Mouse (Mus musculus) brown adipose tissue, adult 24 weeks (tissue): ENCODE measurements around the gene Kl. TPM values are rescaled to one million over a fixed set of nuclear protein-coding genes. Genes with fewer than 3 reads are reported as not detected.

Source experiments
- H3K27ac ChIP-seq: fragments of 200-500 bp; replicated peaks from 2 replicates; pipeline ENCODE4 v1.5.1; 2012; ENCODE audit warnings: low read depth, mild to moderate bottlenecking, low read length
- H3K4me1 ChIP-seq: fragments of 200-500 bp; 2 replicates; pipeline ENCODE4 v1.6.1; 2012; ENCODE audit warnings: low read length, mixed read lengths; ENCODE audit not compliant: control insufficient read depth, insufficient read depth, insufficient read length
- H3K4me3 ChIP-seq: fragments of 200-500 bp; 2 replicates; pipeline ENCODE4 v1.5.1; 2012; ENCODE audit warnings: low read depth, mild to moderate bottlenecking, low read length, moderate library complexity; ENCODE audit not compliant: insufficient read depth
- polyA plus RNA-seq: library from polyadenylated mRNA; stranded (reverse); fragments of >200 nt; gene quantifications from 2 replicates; pipeline ENCODE4 v1.2.4, GENCODE M21; 2012; ENCODE audit not compliant: missing spikeins, insufficient read depth, insufficient read length

The Kl gene
- polyA plus RNA-seq, 1 experiment = not detected

DNA sequence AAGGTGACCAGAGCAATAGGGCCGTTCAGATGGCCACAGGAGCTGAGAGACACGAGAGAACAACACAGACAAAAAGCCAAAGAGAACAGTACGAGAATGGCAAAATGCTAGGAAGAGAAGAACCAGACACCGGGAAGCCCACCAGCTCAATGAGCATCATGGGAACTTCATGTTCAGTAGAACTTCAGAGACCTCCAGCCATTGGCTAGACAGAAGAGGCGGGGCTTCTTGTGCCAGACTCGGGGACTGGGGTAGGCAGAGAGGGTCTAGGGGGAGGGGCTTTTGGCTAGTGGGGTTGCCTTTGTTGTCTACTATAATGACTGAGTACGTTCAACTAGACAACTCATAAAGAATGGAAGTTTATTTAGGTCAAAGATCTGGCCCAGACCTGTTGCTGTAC is 41.7 kb downstream of the Kl start:
- no peak overlapping the region for H3K27ac ChIP-seq
- H3K4me3 ChIP-seq = no peak overlapping the region
- H3K4me1 ChIP-seq = no peaks in the 10 kb centered on the region

- H3K4me3 ChIP-seq = no peak overlapping the region
- H3K27ac ChIP-seq = no peak overlapping the region
- H3K4me1 ChIP-seq = no peaks in the 10 kb centered on the region
Measured at GRCm38 (mm10) chr5:150996586-150996985, 44.2 kb downstream of the Kl start.

- H3K4me1 ChIP-seq = no peaks in the 10 kb centered on the region
- no peak overlapping the region for H3K27ac ChIP-seq
- no peak overlapping the region for H3K4me3 ChIP-seq
Measured at GRCm38 (mm10) chr5:151001111-151001510, 48.7 kb downstream of the Kl start.

GRCm38 (mm10) chr5:151002051-151002450 is 49.6 kb downstream of the Kl start:
- Histone ChIP-seq H3K4me1 (no peaks in the 10 kb centered on the region), H3K4me3 (no peak overlapping the region), H3K27ac (no peak overlapping the region)

DNA sequence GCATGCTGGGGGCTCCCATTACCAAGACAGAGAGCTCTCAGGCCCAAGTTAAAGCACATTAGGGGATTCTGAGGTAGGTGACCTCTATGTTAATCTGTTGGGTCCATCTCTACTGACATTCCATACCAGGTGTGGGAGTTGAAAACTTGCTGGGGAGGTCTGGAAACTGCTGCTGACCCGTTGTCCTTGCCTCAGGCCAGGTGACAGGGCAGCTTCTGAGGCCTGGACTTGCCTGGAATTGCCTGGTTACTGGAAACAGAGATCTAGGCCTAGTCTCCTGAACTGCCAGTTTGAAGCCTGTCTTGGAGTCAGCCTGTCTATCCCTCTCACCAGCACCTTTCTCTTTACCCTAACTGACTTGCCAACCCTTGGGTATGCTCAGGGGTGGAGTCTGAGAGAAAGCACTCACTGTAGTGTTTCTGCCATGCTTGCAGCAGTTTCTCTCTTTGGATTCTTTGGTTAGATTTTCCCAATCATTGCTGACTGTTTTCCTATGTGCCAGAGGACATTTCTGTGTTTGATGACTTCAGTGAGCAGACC is 51.9 kb downstream of the Kl start:
- no peak overlapping the region for H3K4me3 ChIP-seq
- no peak overlapping the region for H3K27ac ChIP-seq
- no peaks in the 10 kb centered on the region for H3K4me1 ChIP-seq

GRCm38 (mm10) chr5:151018450-151018849 is 66.0 kb downstream of the Kl start:
- no peak overlapping the region for H3K27ac ChIP-seq
- H3K4me3 ChIP-seq = no peak overlapping the region

GRCm38 (mm10) chr5:151018959-151019358 is 66.6 kb downstream of the Kl start:
- H3K4me1 ChIP-seq = peaks cover 6% of the 10 kb centered on the region
- H3K4me3 ChIP-seq = no peak overlapping the region
- no peak overlapping the region for H3K27ac ChIP-seq

More at GRCm38 (mm10) chr5:151018450-151018849, 66.0 kb downstream of the Kl start:
- peaks cover 6% of the 10 kb centered on the region for H3K4me1 ChIP-seq

GRCm38 (mm10) chr5:151020031-151020820 is 67.8 kb downstream of the Kl start:
- Histone ChIP-seq H3K27ac (0 out of 2 replicates have a peak overlapping the region, but pooled peaks have one; percentile 39), H3K4me1 (peaks cover 6% of the 10 kb centered on the region), H3K4me3 (peak overlapping the region; percentile 36)

DNA sequence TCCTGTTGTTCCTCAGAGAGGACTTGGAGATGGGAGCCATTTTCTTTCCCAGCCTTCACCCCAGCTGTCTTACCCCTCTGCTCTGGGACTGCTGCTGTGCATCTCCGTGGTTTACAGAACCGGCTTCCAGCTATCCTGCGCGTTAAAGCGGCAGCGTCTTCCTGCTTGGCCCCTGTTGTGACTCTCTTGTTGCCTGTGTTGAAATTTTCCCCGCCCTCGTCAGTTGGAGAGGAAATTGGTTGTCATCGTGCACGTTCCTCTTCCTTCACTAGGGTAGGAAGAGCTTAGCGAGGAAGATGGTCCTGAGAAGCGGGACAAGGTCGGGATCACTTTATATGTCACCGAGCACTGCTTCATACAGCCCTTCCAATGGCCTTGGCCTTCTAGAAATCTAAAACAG is 68.4 kb downstream of the Kl start:
- Histone ChIP-seq H3K4me3 (peak overlapping the region; percentile 36), H3K27ac (0 out of 2 replicates have a peak overlapping the region, but pooled peaks have one; percentile 39)

GRCm38 (mm10) chr5:151022026-151022425 is 69.6 kb downstream of the Kl start:
- Histone ChIP-seq H3K4me3 (no peak overlapping the region), H3K4me1 (peaks cover 12% of the 10 kb centered on the region), H3K27ac (no peak overlapping the region)

More for the DNA sequence above, 68.4 kb downstream of the Kl start:
- H3K4me1 ChIP-seq = peaks cover 10% of the 10 kb centered on the region

DNA sequence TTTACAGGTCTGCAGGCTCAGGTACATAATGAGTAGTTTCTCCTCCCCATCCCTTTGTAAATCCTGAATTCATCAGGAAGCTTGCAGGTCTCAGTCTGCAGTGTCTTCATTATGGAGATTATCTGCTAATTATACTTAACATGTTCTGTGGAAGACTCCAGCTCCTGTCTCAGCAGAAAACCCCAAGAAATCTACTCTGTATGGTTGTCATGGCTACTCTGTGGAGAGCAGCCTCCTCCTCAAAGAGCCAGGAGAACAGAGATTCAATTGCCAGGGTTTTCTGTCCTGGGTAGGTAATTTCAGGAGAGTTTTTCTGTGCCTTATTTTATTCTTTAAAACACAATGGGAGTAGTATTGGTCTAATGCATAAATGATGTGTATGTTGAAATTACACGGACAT is 70.5 kb downstream of the Kl start:
- H3K4me1 ChIP-seq = peaks cover 12% of the 10 kb centered on the region
- H3K4me3 ChIP-seq = no peak overlapping the region
- no peak overlapping the region for H3K27ac ChIP-seq

DNA sequence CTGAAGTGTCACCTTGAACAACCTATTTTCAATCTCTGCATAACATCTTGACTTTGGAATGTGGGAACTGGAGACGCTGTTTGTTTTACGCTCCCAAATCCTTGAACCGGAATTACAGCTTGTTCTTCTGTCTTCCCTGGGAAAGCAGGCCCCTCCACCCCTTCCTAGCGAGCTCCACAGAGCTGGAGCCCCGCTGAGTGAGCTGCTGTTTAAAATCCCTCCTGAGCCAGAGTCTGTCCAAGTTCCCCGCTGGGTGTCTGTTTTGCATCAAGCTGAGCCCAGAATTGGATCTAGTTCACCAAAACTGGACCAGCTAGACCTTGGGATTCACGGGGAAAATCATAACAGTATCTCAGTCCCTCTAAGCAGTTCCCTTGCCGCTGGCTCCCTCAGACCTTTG is 71.1 kb downstream of the Kl start:
- peaks cover 12% of the 10 kb centered on the region for H3K4me1 ChIP-seq
- H3K4me3 ChIP-seq = no peak overlapping the region
- H3K27ac ChIP-seq = no peak overlapping the region

GRCm38 (mm10) chr5:151024483-151024882 is 72.1 kb downstream of the Kl start:
- H3K27ac ChIP-seq = no peak overlapping the region
- H3K4me3 ChIP-seq = no peak overlapping the region

DNA sequence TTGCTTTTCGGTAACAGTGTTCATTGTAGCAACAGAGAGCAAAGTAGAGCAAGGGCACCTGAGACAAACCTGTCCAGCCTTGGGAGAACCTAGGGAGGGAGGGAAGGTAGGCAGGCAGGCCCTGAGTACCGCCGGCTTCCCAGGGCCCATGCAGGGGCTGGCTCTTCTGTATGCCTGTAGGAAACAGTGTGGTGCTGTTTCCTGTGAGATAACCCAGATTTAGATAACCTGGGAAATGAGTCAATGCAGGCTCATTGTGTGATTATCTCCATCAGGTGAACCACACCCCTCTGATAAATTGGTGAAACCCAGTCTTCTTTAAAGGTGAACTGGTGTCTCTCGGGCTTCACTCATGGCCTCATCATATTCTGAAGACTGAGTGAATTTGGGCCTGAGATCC is 73.7 kb downstream of the Kl start:
- H3K4me3 ChIP-seq = no peak overlapping the region
- peaks cover 8% of the 10 kb centered on the region for H3K4me1 ChIP-seq
- H3K27ac ChIP-seq = peak overlapping the region; percentile 33; the same call in 1 of the 2 replicates

More at GRCm38 (mm10) chr5:151024483-151024882, 72.1 kb downstream of the Kl start:
- peaks cover 12% of the 10 kb centered on the region for H3K4me1 ChIP-seq

GRCm38 (mm10) chr5:151027171-151027570 is 74.8 kb downstream of the Kl start:
- no peak overlapping the region for H3K27ac ChIP-seq
- no peak overlapping the region for H3K4me3 ChIP-seq

GRCm38 (mm10) chr5:151028906-151029305 is 76.5 kb downstream of the Kl start:
- no peak overlapping the region for H3K4me3 ChIP-seq
- peaks cover 6% of the 10 kb centered on the region for H3K4me1 ChIP-seq
- no peak overlapping the region for H3K27ac ChIP-seq

More at GRCm38 (mm10) chr5:151027171-151027570, 74.8 kb downstream of the Kl start:
- peaks cover 8% of the 10 kb centered on the region for H3K4me1 ChIP-seq
